Mouse (Mus musculus) small intestine, adult 2 months (tissue): Measurements from ENCODE around the gene Sag.

Experiments
- CTCF ChIP-seq: fragments of 200-500 bp; IDR thresholded peaks from 2 replicates; pipeline ENCODE4 v1.5.1; 2012; ENCODE audit warnings: low read depth, mild to moderate bottlenecking, control low read depth, inconsistent platforms, low read length, moderate library complexity, mixed read lengths; ENCODE audit not compliant: insufficient replicate concordance, insufficient read length; ENCODE audit errors: extremely low read depth
- POLR2A ChIP-seq: fragments of 200-500 bp; IDR thresholded peaks from 2 replicates; pipeline ENCODE4 v1.6.1; 2012; ENCODE audit warnings: low read depth, mild to moderate bottlenecking, control low read depth, inconsistent platforms, low read length, moderate library complexity

DNA sequence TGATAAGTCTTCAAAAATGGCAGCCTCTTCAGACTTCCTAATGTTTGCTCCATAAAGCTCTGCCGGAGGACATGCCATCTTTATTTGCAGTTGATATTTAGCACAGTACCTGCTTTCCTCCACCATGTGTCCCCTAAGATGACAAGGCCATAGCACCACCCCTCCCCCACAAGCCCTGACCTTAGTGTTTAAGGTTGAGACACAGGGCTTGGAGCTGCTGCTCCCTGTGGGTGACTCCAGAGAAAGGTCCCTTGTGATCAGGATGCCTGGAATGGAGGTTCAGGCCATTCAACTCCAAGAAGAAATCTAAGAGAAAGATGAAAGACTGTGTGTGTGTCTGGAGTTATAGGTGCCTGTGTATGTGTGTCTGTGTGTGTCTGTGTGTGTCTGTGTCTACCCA is 5.8 kb upstream of the Sag start:
- TF ChIP-seq CTCF (no peak), POLR2A (no peak)
